Mouse (Mus musculus): Measurements from ENCODE around the gene Crispld2. TPM values are rescaled to one million over a fixed set of nuclear protein-coding genes. Genes with fewer than 3 reads are reported as not detected.

Crispld2 gene
- polyA plus RNA-seq, 1 experiment from 2014 or later = 2.5 TPM

DNA sequence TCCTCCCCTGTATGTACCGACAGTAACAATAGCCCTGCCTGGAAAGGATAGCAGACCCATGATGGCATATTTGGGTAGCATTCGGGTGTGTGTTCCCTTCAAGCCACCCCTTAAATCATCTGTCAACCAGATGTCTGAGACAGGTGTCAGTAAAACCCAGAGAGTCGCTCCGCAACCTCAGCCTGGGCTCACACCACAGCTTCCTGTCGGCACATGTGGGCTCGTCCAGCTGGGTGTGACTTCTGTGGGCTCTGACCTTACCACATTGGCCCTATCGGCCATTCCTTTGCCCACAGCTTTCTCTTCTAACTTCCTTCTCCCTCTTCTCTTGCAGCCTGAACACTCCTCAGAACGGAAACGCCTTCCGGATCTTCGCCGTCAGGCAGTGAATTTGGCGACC is 57.7 kb downstream of the Crispld2 start:
- ATAC-seq = peak; percentile 54; the same call in 1 of the 2 replicates
- Histone ChIP-seq H3K4me3 (ENCODE audit: low read depth, low read length) (no peak overlapping the region), H3K27me3 (ENCODE audit: insufficient read depth, low read length) (no peaks in the 10 kb centered on the region), H3K4me1 (ENCODE audit: insufficient read depth) (peaks cover 13% of the 10 kb centered on the region), H3K9ac (replicated peaks) (no peak overlapping the region), H3K27ac (ENCODE audit: low read depth) (peak overlapping the region; percentile 73), H3K4me2 (ENCODE audit: low read depth, low read length) (0 out of 2 replicates have a peak overlapping the region, but pooled peaks have one; percentile 2), H3K36me3 (replicated peaks; ENCODE audit: insufficient read depth, low read length) (no peaks in the 10 kb centered on the region), H3K9me3 (ENCODE audit: low read length) (no peaks in the 10 kb centered on the region)
- DNase-seq = peak; percentile 56
- 30% methylated on average over 13 of the region's 13 CpGs for WGBS (ENCODE audit: insufficient replicate concordance)
- TF ChIP-seq CTCF (IDR thresholded peaks at IDR 0.05; ENCODE audit: low read depth) (no peak), EP300 (IDR thresholded peaks at IDR 0.05; ENCODE audit: low read depth) (no peak)

DNA sequence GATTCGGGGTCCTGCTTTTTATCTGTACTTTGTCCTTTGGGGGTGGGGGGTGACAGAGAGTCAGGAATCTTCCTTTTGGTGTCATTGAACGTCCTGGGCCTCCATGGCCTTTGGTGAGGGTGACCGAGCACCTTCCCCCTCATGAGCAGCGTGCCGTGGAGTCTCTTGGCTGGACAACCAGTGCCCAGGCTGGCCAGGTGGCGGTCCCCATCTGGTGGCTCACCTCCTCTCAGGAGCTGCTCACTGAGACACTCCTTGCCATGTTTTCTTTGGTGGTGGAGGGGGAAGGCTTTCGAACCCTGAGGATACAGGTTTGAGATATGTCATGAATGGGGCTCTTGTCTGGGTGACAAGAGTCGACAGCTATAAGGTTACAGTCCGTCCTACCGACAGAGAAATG is 58.1 kb downstream of the Crispld2 start:
- H3K27ac ChIP-seq (ENCODE audit: low read depth) = peak overlapping the region; percentile 73
- ATAC-seq = no peak
- no peaks in the 10 kb centered on the region for H3K27me3 ChIP-seq (ENCODE audit: insufficient read depth, low read length)
- 41% methylated on average over 10 of the region's 10 CpGs for WGBS (ENCODE audit: insufficient replicate concordance)
- peaks cover 13% of the 10 kb centered on the region for H3K4me1 ChIP-seq (ENCODE audit: insufficient read depth)
- TF ChIP-seq CTCF (IDR thresholded peaks at IDR 0.05; ENCODE audit: low read depth) (no peak), EP300 (IDR thresholded peaks at IDR 0.05; ENCODE audit: low read depth) (no peak)
- H3K4me3 ChIP-seq (ENCODE audit: low read depth, low read length) = no peak overlapping the region
- no peak overlapping the region for H3K9ac ChIP-seq (replicated peaks)
- H3K9me3 ChIP-seq (ENCODE audit: low read length) = no peaks in the 10 kb centered on the region
- H3K4me2 ChIP-seq (ENCODE audit: low read depth, low read length) = 0 out of 2 replicates have a peak overlapping the region, but pooled peaks have one; percentile 2
- DNase-seq = no peak
- H3K36me3 ChIP-seq (replicated peaks; ENCODE audit: insufficient read depth, low read length) = no peaks in the 10 kb centered on the region

DNA sequence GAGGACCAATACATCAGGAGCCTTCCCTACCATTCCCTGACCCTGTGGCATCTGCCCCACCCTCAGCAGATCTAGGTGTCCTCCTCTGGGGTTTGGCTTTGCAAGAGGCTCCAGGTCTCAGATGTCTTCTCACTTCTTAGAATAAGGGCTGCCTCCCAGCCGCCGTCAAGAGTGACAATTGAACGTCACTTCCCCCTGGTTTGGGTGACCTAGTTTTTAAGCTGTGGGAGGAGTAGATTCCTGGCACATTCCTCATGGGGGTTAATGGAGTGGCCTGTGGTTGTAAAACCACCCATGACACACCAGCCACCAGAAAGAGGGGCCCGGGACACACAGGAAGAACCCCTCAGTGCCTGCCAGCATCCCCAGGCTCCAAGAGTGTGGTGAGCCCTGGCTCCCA is 58.8 kb downstream of the Crispld2 start:
- H3K36me3 ChIP-seq (replicated peaks; ENCODE audit: insufficient read depth, low read length) = no peaks in the 10 kb centered on the region
- no peaks in the 10 kb centered on the region for H3K27me3 ChIP-seq (ENCODE audit: insufficient read depth, low read length)
- ATAC-seq (no peak), DNase-seq (no peak)
- TF ChIP-seq EP300 (IDR thresholded peaks at IDR 0.05; ENCODE audit: low read depth) (no peak), CTCF (IDR thresholded peaks at IDR 0.05; ENCODE audit: low read depth) (no peak)
- peaks cover 13% of the 10 kb centered on the region for H3K4me1 ChIP-seq (ENCODE audit: insufficient read depth)
- H3K27ac ChIP-seq (ENCODE audit: low read depth) = peak overlapping the region; percentile 73
- H3K4me2 ChIP-seq (ENCODE audit: low read depth, low read length) = no peak overlapping the region
- 26% methylated on average over 4 of the region's 4 CpGs for whole genome bisulfite sequencing (ENCODE audit: insufficient replicate concordance)
- H3K9me3 ChIP-seq (ENCODE audit: low read length) = no peaks in the 10 kb centered on the region
- H3K9ac ChIP-seq (replicated peaks) = no peak overlapping the region
- no peak overlapping the region for H3K4me3 ChIP-seq (ENCODE audit: low read depth, low read length)

DNA sequence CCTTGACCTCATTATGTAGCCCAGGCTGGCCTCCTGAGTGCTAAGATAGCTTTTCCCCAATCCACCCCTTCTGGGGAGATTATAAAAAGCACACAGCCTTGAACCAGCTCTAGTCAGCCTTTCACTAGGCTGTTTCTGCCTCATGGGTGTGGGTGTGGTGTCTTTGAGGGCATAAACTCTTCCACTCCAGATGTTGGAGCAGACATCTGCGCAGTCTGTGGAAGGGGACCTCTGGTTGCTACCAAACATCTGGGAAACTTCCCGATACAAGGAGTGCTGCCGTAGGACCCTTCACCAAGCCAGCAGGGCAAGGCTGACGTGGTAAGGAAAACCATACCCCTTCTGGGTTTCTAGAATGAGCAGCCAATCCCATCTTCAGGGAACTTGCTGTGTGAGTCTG is 59.7 kb downstream of the Crispld2 start:
- Histone ChIP-seq H3K27ac (ENCODE audit: low read depth) (no peak overlapping the region), H3K4me1 (ENCODE audit: insufficient read depth) (peaks cover 13% of the 10 kb centered on the region), H3K9ac (replicated peaks) (no peak overlapping the region), H3K4me3 (ENCODE audit: low read depth, low read length) (no peak overlapping the region), H3K27me3 (ENCODE audit: insufficient read depth, low read length) (no peaks in the 10 kb centered on the region), H3K9me3 (ENCODE audit: low read length) (0 out of 2 replicates have a peak, but pooled peaks cover 3% of the 10 kb centered on the region), H3K4me2 (ENCODE audit: low read depth, low read length) (no peak overlapping the region), H3K36me3 (replicated peaks; ENCODE audit: insufficient read depth, low read length) (no peaks in the 10 kb centered on the region)
- TF ChIP-seq CTCF (IDR thresholded peaks at IDR 0.05; ENCODE audit: low read depth) (no peak), EP300 (IDR thresholded peaks at IDR 0.05; ENCODE audit: low read depth) (no peak)
- ATAC-seq (no peak), DNase-seq (no peak)
- WGBS (ENCODE audit: insufficient replicate concordance) = 86% methylated on average over 4 of the region's 4 CpGs

DNA sequence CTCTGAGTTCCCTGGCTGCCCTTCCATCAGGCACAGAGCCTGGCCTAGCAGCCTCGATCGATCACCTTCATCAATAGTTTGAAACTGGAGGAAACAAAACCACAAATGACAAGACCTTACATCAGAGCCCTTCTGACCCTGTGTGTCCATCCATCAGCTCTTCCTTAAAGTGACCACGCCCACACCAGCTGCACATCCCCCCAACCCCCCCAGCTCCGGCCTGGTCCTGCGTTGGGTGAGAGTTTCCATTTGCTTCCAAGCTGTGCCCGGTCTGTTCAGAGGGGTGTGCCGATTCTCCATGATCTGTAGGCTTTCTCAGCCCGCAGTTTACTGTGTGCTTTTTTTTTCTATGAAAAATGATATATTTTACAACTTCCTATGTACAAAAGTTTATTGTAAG is 60.1 kb downstream of the Crispld2 start:
- ATAC-seq (no peak), DNase-seq (no peak)
- 69% methylated on average over 8 of the region's 8 CpGs for WGBS (ENCODE audit: insufficient replicate concordance)
- Histone ChIP-seq H3K9ac (replicated peaks) (no peak overlapping the region), H3K4me3 (ENCODE audit: low read depth, low read length) (no peak overlapping the region), H3K27me3 (ENCODE audit: insufficient read depth, low read length) (no peaks in the 10 kb centered on the region), H3K36me3 (replicated peaks; ENCODE audit: insufficient read depth, low read length) (no peaks in the 10 kb centered on the region), H3K4me2 (ENCODE audit: low read depth, low read length) (no peak overlapping the region), H3K9me3 (ENCODE audit: low read length) (0 out of 2 replicates have a peak, but pooled peaks cover 3% of the 10 kb centered on the region), H3K4me1 (ENCODE audit: insufficient read depth) (peaks cover 13% of the 10 kb centered on the region), H3K27ac (ENCODE audit: low read depth) (no peak overlapping the region)
- TF ChIP-seq EP300 (IDR thresholded peaks at IDR 0.05; ENCODE audit: low read depth) (no peak), CTCF (IDR thresholded peaks at IDR 0.05; ENCODE audit: low read depth) (no peak)

DNA sequence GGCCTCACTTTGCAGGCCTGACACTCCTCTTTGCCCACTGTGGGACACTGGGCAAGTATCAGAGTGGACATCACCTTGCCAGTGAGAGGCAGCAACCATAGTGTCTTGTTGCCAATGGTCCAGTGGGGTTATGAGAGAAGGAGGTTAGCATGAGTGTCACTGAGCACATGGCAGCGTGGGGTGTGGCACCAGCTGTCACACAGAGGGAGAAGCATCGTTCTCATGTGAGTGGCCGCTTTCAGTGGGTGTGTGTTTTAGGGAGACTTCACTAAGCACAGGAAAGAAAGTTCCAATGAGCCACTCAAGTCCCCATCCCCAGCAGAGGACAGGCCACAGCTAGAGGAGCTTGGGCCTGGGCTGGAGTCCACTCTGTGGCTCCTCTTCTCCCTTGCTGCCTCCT is 62.6 kb downstream of the Crispld2 start:
- H3K27ac ChIP-seq (ENCODE audit: low read depth) = no peak overlapping the region
- peaks cover 10% of the 10 kb centered on the region for H3K4me1 ChIP-seq (ENCODE audit: insufficient read depth)
- TF ChIP-seq EP300 (IDR thresholded peaks at IDR 0.05; ENCODE audit: low read depth) (no peak), CTCF (IDR thresholded peaks at IDR 0.05; ENCODE audit: low read depth) (no peak)
- ATAC-seq (no peak), DNase-seq (no peak)
- H3K4me2 ChIP-seq (ENCODE audit: low read depth, low read length) = no peak overlapping the region
- H3K9ac ChIP-seq (replicated peaks) = no peak overlapping the region
- H3K36me3 ChIP-seq (replicated peaks; ENCODE audit: insufficient read depth, low read length) = no peaks in the 10 kb centered on the region
- WGBS (ENCODE audit: insufficient replicate concordance) = 76% methylated on average over 3 of the region's 3 CpGs
- 0 out of 2 replicates have a peak, but pooled peaks cover 3% of the 10 kb centered on the region for H3K9me3 ChIP-seq (ENCODE audit: low read length)
- H3K4me3 ChIP-seq (ENCODE audit: low read depth, low read length) = no peak overlapping the region
- H3K27me3 ChIP-seq (ENCODE audit: insufficient read depth, low read length) = no peaks in the 10 kb centered on the region

DNA sequence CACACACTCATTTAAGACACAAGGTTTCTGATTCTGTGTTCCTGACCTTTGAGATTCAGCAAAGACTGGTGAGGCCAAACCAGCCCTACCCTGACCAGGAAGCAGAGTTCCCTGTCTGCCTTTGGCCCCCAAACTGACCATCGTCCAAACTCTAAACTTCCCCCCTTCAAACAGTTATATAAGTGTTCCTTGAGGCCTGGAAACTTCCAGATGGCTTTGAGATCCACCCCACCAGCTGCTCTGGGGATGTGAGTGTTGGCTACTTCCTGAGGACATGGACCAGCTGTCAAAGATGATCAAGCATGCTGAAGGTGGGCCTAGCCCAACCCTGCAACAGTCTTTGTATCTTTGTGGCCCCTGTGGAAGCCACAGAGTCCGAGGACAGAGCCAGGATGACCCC is 64.8 kb downstream of the Crispld2 start:
- Histone ChIP-seq H3K4me1 (ENCODE audit: insufficient read depth) (no peaks in the 10 kb centered on the region), H3K4me3 (ENCODE audit: low read depth, low read length) (no peak overlapping the region), H3K36me3 (replicated peaks; ENCODE audit: insufficient read depth, low read length) (no peaks in the 10 kb centered on the region), H3K9ac (replicated peaks) (no peak overlapping the region), H3K27ac (ENCODE audit: low read depth) (no peak overlapping the region), H3K27me3 (ENCODE audit: insufficient read depth, low read length) (no peaks in the 10 kb centered on the region), H3K9me3 (ENCODE audit: low read length) (0 out of 2 replicates have a peak, but pooled peaks cover 3% of the 10 kb centered on the region), H3K4me2 (ENCODE audit: low read depth, low read length) (no peak overlapping the region)
- WGBS (ENCODE audit: insufficient replicate concordance) = 73% methylated on average over 2 of the region's 2 CpGs
- DNase-seq (no peak), ATAC-seq (no peak)
- TF ChIP-seq EP300 (IDR thresholded peaks at IDR 0.05; ENCODE audit: low read depth) (no peak), CTCF (IDR thresholded peaks at IDR 0.05; ENCODE audit: low read depth) (no peak)
